Mouse (Mus musculus): ENCODE measurements around the gene Ldhc.

Ldhc gene

GRCm38 (mm10) chr7:46918678-46919371 is 57.8 kb downstream of the Ldhc start:
- DNase-seq (ENCODE audit: low read depth) = peak; percentile 3

GRCm38 (mm10) chr7:46919551-46920176 is 58.7 kb downstream of the Ldhc start, which contains the start of gene Tsg101:
Tsg101 (minus strand) TSS chr7:46919969.
- DNase-seq (ENCODE audit: low read depth) = peak; percentile 46

GRCm38 (mm10) chr7:46922075-46922474 is 61.1 kb downstream of the Ldhc start:
- DNase-seq (ENCODE audit: low read depth) = no peak

Data from fibroblast of lung, adult 2 months (primary cell).